Mouse (Mus musculus): ENCODE measurements at regions not wholly inside any gene's neighbourhood (a gene's known extent, or its start where the extent isn't known, plus 50 kb on each side); places are given as distances from the start of the nearest gene placed in this dataset.

GRCm38 (mm10) chr11:48599573-48600127 lies 200.5 kb upstream of the Rack1 start:
- no peak overlapping the region for H3K9ac ChIP-seq (ENCODE audit: control insufficient read depth, low read depth, low read length, poor library complexity, severe bottlenecking)
- no peaks in the 10 kb centered on the region for H3K4me1 ChIP-seq (ENCODE audit: control insufficient read depth in 1 of 2, insufficient read depth in 2 of 2, low read length in 2 of 2)
- no peaks in the 10 kb centered on the region for H3K9me3 ChIP-seq (replicated peaks; ENCODE audit: insufficient read depth, low read length)
- H3K27me3 ChIP-seq (ENCODE audit: control insufficient read depth in 1 of 2, insufficient read depth in 2 of 2, low read length in 2 of 2) = no peaks in the 10 kb centered on the region
- no peaks in the 10 kb centered on the region for H3K36me3 ChIP-seq (ENCODE audit: control insufficient read depth in 1 of 2, insufficient read depth in 2 of 2, low read length in 2 of 2)
- no peak overlapping the region for H3K4me3 ChIP-seq (ENCODE audit: control insufficient read depth in 1 of 2, insufficient read depth in 1 of 2, low read depth in 2 of 2, low read length in 2 of 2)
- DNase-seq (ENCODE audit: low read depth, low spot score) = no peak
- H3K79me2 ChIP-seq (ENCODE audit: control insufficient read depth, insufficient read depth, low read length, poor library complexity) = no peaks in the 10 kb centered on the region
- TF ChIP-seq USF1 (IDR thresholded peaks at IDR 0.05; ENCODE audit: low read depth, low read length) = no peak
- no peak for TF ChIP-seq SIN3A (IDR thresholded peaks at IDR 0.05; ENCODE audit: low read length)
- no peak for TF ChIP-seq CTCF (IDR thresholded peaks at IDR 0.05 in 2 of 3, conservative IDR thresholded peaks at IDR 0.05 in 1 of 3; ENCODE audit: control insufficient read depth in 1 of 3, insufficient read depth in 1 of 3, low read depth in 2 of 3, low read length in 3 of 3, poor library complexity in 1 of 3, severe bottlenecking in 1 of 3)
- TF ChIP-seq ZMIZ1 (IDR thresholded peaks at IDR 0.05; ENCODE audit: low read depth, low read length) = no peak
- TF ChIP-seq JUND (IDR thresholded peaks at IDR 0.05; ENCODE audit: low read depth, low read length) = no peak
- TF ChIP-seq ZKSCAN1 (IDR thresholded peaks at IDR 0.05; ENCODE audit: low read depth, low read length) = no peak
- H3K27ac ChIP-seq (ENCODE audit: control insufficient read depth, low read depth, low read length) = no peak overlapping the region

DNA sequence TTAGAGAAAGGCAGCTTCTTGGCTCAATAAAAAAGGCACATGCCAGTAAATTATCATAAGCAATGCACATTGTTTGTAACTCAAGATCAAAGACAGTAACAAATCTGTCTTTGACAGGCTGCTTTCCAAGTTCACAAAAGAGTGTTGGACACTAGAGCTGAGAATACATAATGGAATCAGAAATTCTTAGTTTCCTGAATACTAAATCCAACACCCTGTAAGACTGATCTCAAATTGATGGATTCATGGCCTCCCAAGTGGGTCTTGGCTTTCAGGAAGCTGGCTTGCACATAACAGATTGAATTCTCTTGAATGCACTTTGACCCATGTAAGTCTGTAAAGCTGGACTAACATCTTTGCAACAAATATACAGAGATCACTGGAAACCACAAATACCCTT lies 201.1 kb upstream of the Rack1 start:
- no peaks in the 10 kb centered on the region for H3K36me3 ChIP-seq (ENCODE audit: control insufficient read depth in 1 of 2, insufficient read depth in 2 of 2, low read length in 2 of 2)
- no peak overlapping the region for H3K27ac ChIP-seq (ENCODE audit: control insufficient read depth, low read depth, low read length)
- H3K27me3 ChIP-seq (ENCODE audit: control insufficient read depth in 1 of 2, insufficient read depth in 2 of 2, low read length in 2 of 2) = no peaks in the 10 kb centered on the region
- no peaks in the 10 kb centered on the region for H3K79me2 ChIP-seq (ENCODE audit: control insufficient read depth, insufficient read depth, low read length, poor library complexity)
- no peak for TF ChIP-seq ZC3H11A (IDR thresholded peaks at IDR 0.05; ENCODE audit: low read depth, low read length)
- TF ChIP-seq ZKSCAN1 (IDR thresholded peaks at IDR 0.05; ENCODE audit: low read depth, low read length) = no peak
- TF ChIP-seq KAT2A (conservative IDR thresholded peaks at IDR 0.05; ENCODE audit: low read depth, low read length) = no peak
- no peak for TF ChIP-seq MYC (IDR thresholded peaks at IDR 0.05; ENCODE audit: low read depth, low read length)
- TF ChIP-seq SMC3 (IDR thresholded peaks at IDR 0.05; ENCODE audit: low read depth, low read length) = no peak
- TF ChIP-seq MAX (IDR thresholded peaks at IDR 0.05; ENCODE audit: low read length) = no peak
- no peak for TF ChIP-seq MXI1 (IDR thresholded peaks at IDR 0.05; ENCODE audit: low read depth, low read length)
- TF ChIP-seq MYB (IDR thresholded peaks at IDR 0.05; ENCODE audit: low read depth, low read length) = no peak
- TF ChIP-seq USF1 (IDR thresholded peaks at IDR 0.05; ENCODE audit: low read depth, low read length) = no peak
- no peak for TF ChIP-seq POLR2AphosphoS5 (IDR thresholded peaks at IDR 0.05; ENCODE audit: borderline replicate concordance, low read depth, low read length)
- no peaks in the 10 kb centered on the region for H3K4me1 ChIP-seq (ENCODE audit: control insufficient read depth in 1 of 2, insufficient read depth in 2 of 2, low read length in 2 of 2)
- no peak overlapping the region for H3K9ac ChIP-seq (ENCODE audit: control insufficient read depth, low read depth, low read length, poor library complexity, severe bottlenecking)
- no peak for DNase-seq (ENCODE audit: low read depth, low spot score)
- no peaks in the 10 kb centered on the region for H3K9me3 ChIP-seq (replicated peaks; ENCODE audit: insufficient read depth, low read length)
- no peak overlapping the region for H3K4me3 ChIP-seq (ENCODE audit: control insufficient read depth in 1 of 2, insufficient read depth in 1 of 2, low read depth in 2 of 2, low read length in 2 of 2)

DNA sequence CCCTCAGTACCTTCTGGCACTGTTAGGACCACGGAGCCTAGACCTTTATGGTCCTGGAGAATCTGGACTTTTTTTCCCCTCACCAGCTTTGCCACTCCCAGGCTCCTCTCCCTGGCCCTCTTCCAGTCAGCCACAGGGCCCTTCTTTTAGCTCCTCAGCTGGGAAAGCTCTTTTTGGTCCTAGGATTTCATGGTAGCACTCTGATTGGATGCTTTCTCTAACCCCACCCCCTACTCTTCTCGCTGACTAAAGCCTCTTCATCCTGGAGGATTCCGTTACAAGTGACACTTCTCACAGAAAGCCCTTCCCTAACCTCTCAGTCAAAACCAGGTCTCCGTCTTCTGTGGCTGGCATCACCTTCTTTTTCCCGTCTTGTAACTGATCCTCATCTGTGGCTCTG lies 205.7 kb upstream of the Rack1 start:
- H3K9me3 ChIP-seq (replicated peaks; ENCODE audit: insufficient read depth, low read length) = no peaks in the 10 kb centered on the region
- TF ChIP-seq CHD1 (IDR thresholded peaks at IDR 0.05; ENCODE audit: low read depth, low read length) (no peak), KAT2A (conservative IDR thresholded peaks at IDR 0.05; ENCODE audit: low read depth, low read length) (no peak), POLR2AphosphoS2 (IDR thresholded peaks at IDR 0.05; ENCODE audit: low read length) (no peak), GABPA (IDR thresholded peaks at IDR 0.05; ENCODE audit: low read depth, low read length) (no peak), E2F4 (IDR thresholded peaks at IDR 0.05; ENCODE audit: borderline replicate concordance, low read depth, low read length) (no peak), TCF12 (IDR thresholded peaks at IDR 0.05; ENCODE audit: low read depth, low read length) (no peak), JUND (IDR thresholded peaks at IDR 0.05; ENCODE audit: low read depth, low read length) (no peak), TAL1 (IDR thresholded peaks at IDR 0.05; ENCODE audit: low read length) (no peak), CHD2 (IDR thresholded peaks at IDR 0.05; ENCODE audit: low read length) (no peak), ZNF384 (IDR thresholded peaks at IDR 0.05; ENCODE audit: low read depth, low read length) (no peak), ETS1 (IDR thresholded peaks at IDR 0.05; ENCODE audit: low read depth, low read length) (no peak), MEF2A (IDR thresholded peaks at IDR 0.05; ENCODE audit: extremely low read depth, insufficient replicate concordance, low read depth, low read length, poor library complexity, severe bottlenecking) (no peak), POLR2A (IDR thresholded peaks at IDR 0.05; ENCODE audit: control insufficient read depth in 1 of 2, insufficient read depth in 1 of 2, low read depth in 1 of 2, low read length in 2 of 2, poor library complexity in 1 of 2) (no peak)
- H3K79me2 ChIP-seq (ENCODE audit: control insufficient read depth, insufficient read depth, low read length, poor library complexity) = no peaks in the 10 kb centered on the region
- no peak overlapping the region for H3K27ac ChIP-seq (ENCODE audit: control insufficient read depth, low read depth, low read length)
- H3K4me1 ChIP-seq (ENCODE audit: control insufficient read depth in 1 of 2, insufficient read depth in 2 of 2, low read length in 2 of 2) = no peaks in the 10 kb centered on the region
- no peaks in the 10 kb centered on the region for H3K27me3 ChIP-seq (ENCODE audit: control insufficient read depth in 1 of 2, insufficient read depth in 2 of 2, low read length in 2 of 2)
- H3K4me3 ChIP-seq (ENCODE audit: control insufficient read depth in 1 of 2, insufficient read depth in 1 of 2, low read depth in 2 of 2, low read length in 2 of 2) = no peak overlapping the region
- no peak overlapping the region for H3K9ac ChIP-seq (ENCODE audit: control insufficient read depth, low read depth, low read length, poor library complexity, severe bottlenecking)
- DNase-seq (ENCODE audit: low read depth, low spot score) = no peak
- no peaks in the 10 kb centered on the region for H3K36me3 ChIP-seq (ENCODE audit: control insufficient read depth in 1 of 2, insufficient read depth in 2 of 2, low read length in 2 of 2)
